Mouse (Mus musculus): ENCODE measurements around the gene Aldh1a3. TPM values are rescaled to one million over a fixed set of nuclear protein-coding genes. Genes with fewer than 3 reads are reported as not detected.
A peak's percentile ranks its signal among the peaks of the same experiment; 100 is the strongest.

Aldh1a3 gene
- polyA plus RNA-seq (2014; fragmentation: Nextera tagmentation; extraction: Ambion mirVana): 0.67 and 1.3 TPM in 2 replicates

DNA sequence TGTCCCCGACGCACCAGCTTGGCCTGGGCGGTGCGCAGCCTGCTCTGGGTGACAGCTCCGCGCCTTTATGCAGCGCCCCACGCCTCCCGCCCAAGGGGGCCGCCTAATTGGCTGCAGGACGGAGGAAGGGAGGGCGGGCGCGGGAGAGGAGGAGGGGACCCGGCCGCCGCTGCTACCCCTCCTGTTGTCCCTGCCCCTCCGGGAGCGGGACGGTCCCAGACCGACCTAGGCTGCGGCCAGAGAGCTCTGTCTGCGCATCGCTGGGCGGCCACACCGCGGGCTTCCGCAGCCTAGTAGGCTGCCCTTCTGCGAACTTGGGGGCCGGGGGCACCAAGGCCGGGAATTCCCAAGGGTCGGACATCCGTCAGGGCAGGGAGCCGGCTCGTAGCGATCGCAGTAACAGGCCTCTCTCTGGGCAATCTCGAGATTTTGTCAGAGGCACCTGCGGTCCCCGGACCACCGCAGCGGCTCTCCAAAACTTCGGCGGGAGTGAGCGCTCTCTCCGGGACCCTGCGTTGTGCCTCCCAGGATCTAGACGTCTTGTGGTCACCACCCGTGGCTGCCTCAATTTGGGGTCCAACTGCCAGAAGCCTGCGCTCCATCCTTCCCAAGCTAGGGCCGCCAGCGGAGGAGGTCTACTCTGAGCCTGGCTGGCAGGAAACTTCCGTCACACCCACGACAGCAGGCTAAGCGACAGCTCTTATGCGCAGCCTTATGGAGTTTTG lies at the start of gene Aldh1a3:
Aldh1a3 (minus strand) TSS at position 81 of the 725 bp plus-strand sequence.
- ATAC-seq (ENCODE audit: insufficient number of reproducible peaks, insufficient read depth, low FRiP score, low read depth): no peak
- Histone ChIP-seq H3K4me2 (ENCODE audit: low read length) (peak within 1 kb of the TSS; percentile 97), H3K36me3 (ENCODE audit: control insufficient read depth, insufficient read depth, low read length) (no peaks in the 10 kb centered on the region), H3K9ac (ENCODE audit: low read length) (peak within 1 kb of the TSS; percentile 57), H3K27ac (replicated peaks in 1 of 2; ENCODE audit: control insufficient read depth in 1 of 2, insufficient read depth in 1 of 2, low read depth in 2 of 2, low read length in 2 of 2) (no peak within 1 kb of the TSS), H3K27me3 (ENCODE audit: control insufficient read depth, insufficient read depth, low read length) (peaks cover 54% of the 10 kb centered on the region), H3K4me3 (ENCODE audit: control insufficient read depth in 1 of 2, insufficient read depth in 1 of 2, low read depth in 1 of 2, low read length in 2 of 2) (peak within 1 kb of the TSS; percentile 46 to 60), H3K9me3 (ENCODE audit: control insufficient read depth, low read length) (no peaks in the 10 kb centered on the region), H3K4me1 (ENCODE audit: control insufficient read depth in 2 of 2, insufficient read depth in 2 of 2, low read length in 2 of 2) (peaks cover 0 to 15% of the 10 kb centered on the region in 2 experiments; a peak in 2 of 4 replicates)
- under 1% methylated on average over 51 of the region's 56 CpGs for WGBS

DNA sequence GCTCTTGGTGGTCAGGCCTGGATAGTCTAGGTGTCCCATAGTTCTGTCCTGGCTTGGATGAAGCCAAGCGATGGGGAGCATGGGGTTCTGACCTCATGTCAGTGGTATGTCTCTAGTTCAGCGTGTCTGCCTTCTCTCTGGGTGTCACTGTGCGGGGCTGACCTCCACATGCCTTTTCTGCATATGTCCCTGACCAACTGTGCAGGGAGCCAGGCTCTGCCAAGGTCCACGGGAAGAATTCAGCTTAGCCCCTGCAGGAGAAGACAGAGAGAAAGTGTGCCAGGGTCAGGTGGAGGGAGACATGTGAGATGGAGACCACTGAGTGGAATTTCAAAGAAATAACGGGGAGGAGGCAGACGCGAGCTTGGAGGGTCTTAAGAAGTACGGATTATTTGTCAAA lies 49.0 kb upstream of the Aldh1a3 start:
- Histone ChIP-seq H3K27me3 (ENCODE audit: control insufficient read depth, insufficient read depth, low read length) (no peaks in the 10 kb centered on the region), H3K4me2 (ENCODE audit: low read length) (no peak overlapping the region), H3K9ac (ENCODE audit: low read length) (no peak overlapping the region), H3K36me3 (ENCODE audit: control insufficient read depth, insufficient read depth, low read length) (no peaks in the 10 kb centered on the region), H3K27ac (replicated peaks in 1 of 2; ENCODE audit: control insufficient read depth in 1 of 2, insufficient read depth in 1 of 2, low read depth in 2 of 2, low read length in 2 of 2) (no peak overlapping the region), H3K4me3 (ENCODE audit: control insufficient read depth in 1 of 2, insufficient read depth in 1 of 2, low read depth in 1 of 2, low read length in 2 of 2) (no peak overlapping the region), H3K4me1 (ENCODE audit: control insufficient read depth in 2 of 2, insufficient read depth in 2 of 2, low read length in 2 of 2) (peaks cover 6 to 10% of the 10 kb centered on the region in 2 experiments; a peak in 2 of 4 replicates), H3K9me3 (ENCODE audit: control insufficient read depth, low read length) (no peaks in the 10 kb centered on the region)
- 56% methylated on average over 8 of the region's 8 CpGs for WGBS
- ATAC-seq (ENCODE audit: insufficient number of reproducible peaks, insufficient read depth, low FRiP score, low read depth): no peak

DNA sequence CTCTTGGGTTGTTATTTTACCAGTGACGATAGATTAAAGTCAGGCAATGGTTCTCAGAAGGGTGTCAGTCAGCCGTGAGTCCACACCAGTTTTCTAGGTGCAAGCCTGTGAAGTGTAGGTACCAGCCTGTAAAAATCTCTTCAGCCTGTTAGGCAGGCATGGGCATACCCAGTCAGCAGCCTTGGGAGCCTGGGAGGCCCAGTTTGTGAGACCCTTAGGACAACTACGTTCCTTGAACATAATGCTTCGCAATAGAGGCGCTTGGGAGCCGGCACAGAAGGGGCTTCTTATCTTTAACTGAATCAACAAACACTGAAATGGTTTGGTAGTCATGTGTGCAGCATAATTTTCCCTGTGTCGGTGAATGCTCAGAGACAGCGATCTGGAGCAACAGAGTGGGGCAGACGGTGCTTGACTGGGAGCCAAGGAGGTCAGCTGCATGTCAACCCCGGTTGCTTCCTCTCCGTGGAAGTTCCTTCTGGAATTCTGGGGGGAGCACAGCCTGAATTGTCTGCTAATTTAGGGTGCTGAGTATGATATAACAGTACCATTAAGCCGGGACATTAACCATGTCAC lies 44.4 kb upstream of the Aldh1a3 start:
- Histone ChIP-seq H3K27ac (replicated peaks in 1 of 2; ENCODE audit: control insufficient read depth in 1 of 2, insufficient read depth in 1 of 2, low read depth in 2 of 2, low read length in 2 of 2) (no peak overlapping the region), H3K4me1 (ENCODE audit: control insufficient read depth in 2 of 2, insufficient read depth in 2 of 2, low read length in 2 of 2) (peaks cover 0 to 6% of the 10 kb centered on the region in 2 experiments; a peak in 2 of 4 replicates), H3K9me3 (ENCODE audit: control insufficient read depth, low read length) (no peaks in the 10 kb centered on the region), H3K9ac (ENCODE audit: low read length) (no peak overlapping the region), H3K4me3 (ENCODE audit: control insufficient read depth in 1 of 2, insufficient read depth in 1 of 2, low read depth in 1 of 2, low read length in 2 of 2) (no peak overlapping the region), H3K36me3 (ENCODE audit: control insufficient read depth, insufficient read depth, low read length) (no peaks in the 10 kb centered on the region), H3K27me3 (ENCODE audit: control insufficient read depth, insufficient read depth, low read length) (no peaks in the 10 kb centered on the region), H3K4me2 (ENCODE audit: low read length) (no peak overlapping the region)
- ATAC-seq (ENCODE audit: insufficient number of reproducible peaks, insufficient read depth, low FRiP score, low read depth): no peak
- 70% methylated on average over 12 of the region's 12 CpGs for WGBS

DNA sequence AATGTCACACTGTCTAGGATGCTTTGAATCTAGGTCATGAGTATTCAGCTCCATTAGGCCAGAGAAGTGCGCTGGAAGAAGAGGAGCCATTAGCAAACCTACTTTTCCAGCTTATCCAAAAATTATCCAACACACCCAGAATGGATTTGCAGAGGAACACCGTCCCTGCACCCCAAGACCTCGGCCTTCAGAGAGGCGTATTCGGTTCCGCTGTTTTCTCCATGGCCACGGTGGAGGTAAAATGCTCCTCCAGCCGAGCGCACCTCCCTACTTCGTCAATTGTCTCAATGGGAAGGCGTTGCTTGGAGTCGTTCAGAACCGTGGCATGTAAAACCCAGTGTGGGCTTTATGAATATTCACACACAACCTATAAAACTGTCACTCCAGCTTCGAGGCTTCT lies 39.3 kb upstream of the Aldh1a3 start:
- WGBS: 93% methylated on average over 14 of the region's 14 CpGs
- no peaks in the 10 kb centered on the region for H3K36me3 ChIP-seq (ENCODE audit: control insufficient read depth, insufficient read depth, low read length)
- no peaks in the 10 kb centered on the region for H3K4me1 ChIP-seq (ENCODE audit: control insufficient read depth in 2 of 2, insufficient read depth in 2 of 2, low read length in 2 of 2)
- H3K4me2 ChIP-seq (ENCODE audit: low read length): no peak overlapping the region
- no peaks in the 10 kb centered on the region for H3K27me3 ChIP-seq (ENCODE audit: control insufficient read depth, insufficient read depth, low read length)
- H3K9ac ChIP-seq (ENCODE audit: low read length): no peak overlapping the region
- no peak overlapping the region for H3K4me3 ChIP-seq (ENCODE audit: control insufficient read depth in 1 of 2, insufficient read depth in 1 of 2, low read depth in 1 of 2, low read length in 2 of 2)
- no peaks in the 10 kb centered on the region for H3K9me3 ChIP-seq (ENCODE audit: control insufficient read depth, low read length)
- no peak overlapping the region for H3K27ac ChIP-seq (replicated peaks in 1 of 2; ENCODE audit: control insufficient read depth in 1 of 2, insufficient read depth in 1 of 2, low read depth in 2 of 2, low read length in 2 of 2)
- ATAC-seq (ENCODE audit: insufficient number of reproducible peaks, insufficient read depth, low FRiP score, low read depth): no peak

DNA sequence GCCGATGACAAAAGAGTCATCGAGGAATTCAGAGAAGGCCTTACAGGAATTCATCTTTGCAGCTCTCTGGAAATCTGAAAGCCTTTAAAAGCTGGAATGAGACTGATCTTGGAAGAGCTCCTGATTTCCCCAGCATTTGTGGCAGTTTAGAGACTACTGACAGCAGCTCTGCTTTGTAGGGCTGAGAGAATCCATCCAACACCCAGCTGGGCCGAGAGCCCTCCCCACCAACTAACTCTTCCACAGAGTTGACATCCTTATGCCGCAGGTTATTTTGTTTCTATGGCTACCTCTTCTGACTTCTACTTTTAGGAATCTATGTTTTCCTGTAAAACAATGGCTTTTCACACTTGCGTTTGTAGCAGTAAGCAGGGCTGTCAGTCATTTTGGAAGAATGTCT lies 37.9 kb upstream of the Aldh1a3 start:
- ATAC-seq (ENCODE audit: insufficient number of reproducible peaks, insufficient read depth, low FRiP score, low read depth): no peak
- no peak overlapping the region for H3K27ac ChIP-seq (replicated peaks in 1 of 2; ENCODE audit: control insufficient read depth in 1 of 2, insufficient read depth in 1 of 2, low read depth in 2 of 2, low read length in 2 of 2)
- H3K4me1 ChIP-seq (ENCODE audit: control insufficient read depth in 2 of 2, insufficient read depth in 2 of 2, low read length in 2 of 2): no peaks in the 10 kb centered on the region
- no peak overlapping the region for H3K9ac ChIP-seq (ENCODE audit: low read length)
- no peaks in the 10 kb centered on the region for H3K9me3 ChIP-seq (ENCODE audit: control insufficient read depth, low read length)
- no peaks in the 10 kb centered on the region for H3K36me3 ChIP-seq (ENCODE audit: control insufficient read depth, insufficient read depth, low read length)
- H3K27me3 ChIP-seq (ENCODE audit: control insufficient read depth, insufficient read depth, low read length): no peaks in the 10 kb centered on the region
- 78% methylated on average over 5 of the region's 5 CpGs for WGBS
- H3K4me2 ChIP-seq (ENCODE audit: low read length): no peak overlapping the region
- no peak overlapping the region for H3K4me3 ChIP-seq (ENCODE audit: control insufficient read depth in 1 of 2, insufficient read depth in 1 of 2, low read depth in 1 of 2, low read length in 2 of 2)

DNA sequence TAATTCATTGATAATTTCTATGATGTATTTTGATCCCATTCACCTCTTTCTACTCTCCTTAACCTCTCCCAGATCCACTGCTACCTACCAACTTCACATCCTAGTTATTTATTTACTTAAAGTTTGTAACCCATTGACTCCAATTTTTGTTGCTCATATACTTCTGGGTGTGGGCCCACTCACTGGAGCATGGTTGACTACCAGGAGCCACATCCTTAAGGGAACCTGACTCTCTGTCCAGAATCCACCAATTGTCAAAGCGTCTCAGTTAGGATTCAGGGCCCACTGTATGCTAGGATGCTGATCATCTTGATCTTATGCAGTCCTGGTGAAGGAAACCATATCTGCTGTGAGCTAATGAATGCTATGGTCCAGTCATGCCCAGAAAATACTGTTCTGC lies 35.8 kb upstream of the Aldh1a3 start:
- Histone ChIP-seq H3K4me1 (ENCODE audit: control insufficient read depth in 2 of 2, insufficient read depth in 2 of 2, low read length in 2 of 2) (no peaks in the 10 kb centered on the region), H3K36me3 (ENCODE audit: control insufficient read depth, insufficient read depth, low read length) (no peaks in the 10 kb centered on the region), H3K4me3 (ENCODE audit: control insufficient read depth in 1 of 2, insufficient read depth in 1 of 2, low read depth in 1 of 2, low read length in 2 of 2) (no peak overlapping the region), H3K27me3 (ENCODE audit: control insufficient read depth, insufficient read depth, low read length) (no peaks in the 10 kb centered on the region), H3K9me3 (ENCODE audit: control insufficient read depth, low read length) (no peaks in the 10 kb centered on the region), H3K4me2 (ENCODE audit: low read length) (no peak overlapping the region), H3K9ac (ENCODE audit: low read length) (no peak overlapping the region), H3K27ac (replicated peaks in 1 of 2; ENCODE audit: control insufficient read depth in 1 of 2, insufficient read depth in 1 of 2, low read depth in 2 of 2, low read length in 2 of 2) (no peak overlapping the region)
- no peak for ATAC-seq (ENCODE audit: insufficient number of reproducible peaks, insufficient read depth, low FRiP score, low read depth)
- 88% methylated on average over 1 of the region's 1 CpGs for WGBS

DNA sequence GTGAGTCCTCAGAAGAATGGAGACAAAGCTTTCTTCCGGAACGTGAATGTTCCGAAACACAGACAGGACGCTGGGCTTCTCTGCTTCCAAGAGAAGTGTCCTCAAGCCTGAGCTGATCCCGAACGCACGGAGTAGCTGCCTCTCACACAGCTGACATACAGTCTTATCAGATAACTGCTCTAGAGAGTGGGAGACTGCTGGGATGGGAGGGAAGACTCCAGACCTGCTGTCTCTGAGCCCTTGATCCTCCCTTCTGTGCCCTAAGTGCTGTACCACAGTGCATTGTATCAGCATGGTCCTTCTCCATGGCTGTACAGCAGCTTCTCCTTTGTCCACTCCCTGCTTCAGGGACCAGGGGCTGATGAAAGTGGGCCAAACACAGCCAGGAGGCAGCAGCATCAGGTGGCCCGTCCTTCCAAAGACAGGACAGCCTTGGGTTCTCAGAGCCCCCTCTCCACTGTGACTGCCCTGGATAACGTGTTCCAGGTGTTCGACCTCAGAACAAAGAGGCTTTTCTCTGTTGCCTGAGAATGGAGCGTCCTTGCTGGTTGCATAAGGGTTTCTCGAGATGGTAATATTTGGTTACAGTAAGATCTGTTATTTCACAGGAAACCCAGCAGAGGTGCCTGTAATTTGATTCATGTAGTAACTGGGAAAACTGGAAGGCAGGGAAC lies 24.4 kb upstream of the Aldh1a3 start:
- H3K9ac ChIP-seq (ENCODE audit: low read length): no peak overlapping the region
- 44% methylated on average over 12 of the region's 12 CpGs for WGBS
- ATAC-seq (ENCODE audit: insufficient number of reproducible peaks, insufficient read depth, low FRiP score, low read depth): no peak
- no peaks in the 10 kb centered on the region for H3K9me3 ChIP-seq (ENCODE audit: control insufficient read depth, low read length)
- H3K27me3 ChIP-seq (ENCODE audit: control insufficient read depth, insufficient read depth, low read length): no peaks in the 10 kb centered on the region
- no peak overlapping the region for H3K27ac ChIP-seq (replicated peaks in 1 of 2; ENCODE audit: control insufficient read depth in 1 of 2, insufficient read depth in 1 of 2, low read depth in 2 of 2, low read length in 2 of 2)
- no peak overlapping the region for H3K4me2 ChIP-seq (ENCODE audit: low read length)
- peaks cover 0 to 7% of the 10 kb centered on the region in 2 experiments; a peak in 2 of 4 replicates for H3K4me1 ChIP-seq (ENCODE audit: control insufficient read depth in 2 of 2, insufficient read depth in 2 of 2, low read length in 2 of 2)
- no peaks in the 10 kb centered on the region for H3K36me3 ChIP-seq (ENCODE audit: control insufficient read depth, insufficient read depth, low read length)
- no peak overlapping the region for H3K4me3 ChIP-seq (ENCODE audit: control insufficient read depth in 1 of 2, insufficient read depth in 1 of 2, low read depth in 1 of 2, low read length in 2 of 2)
